Mouse (Mus musculus) myocyte (in vitro differentiated cells): Measurements from ENCODE around the gene Gm9837.

ENCODE experiments used
- E2F4 ChIP-seq: IDR thresholded peaks from one replicate; pipeline ENCODE4 v1.6.1; 2011; ENCODE audit warnings: mild to moderate bottlenecking, control low read depth, moderate library complexity; ENCODE audit not compliant: insufficient read depth
- MAX ChIP-seq: IDR thresholded peaks from one replicate; pipeline ENCODE4 v1.6.1; 2011; ENCODE audit warnings: low read depth, mild to moderate bottlenecking, control low read depth
- MYOD1 ChIP-seq, 3 experiments: IDR thresholded peaks; one replicate each; pipeline ENCODE4 v1.6.1; 2011; ENCODE audit warnings: control low read depth in 2 of 3, low read depth in 2 of 3, mild to moderate bottlenecking in 2 of 3, moderate library complexity in 1 of 3; ENCODE audit not compliant: insufficient read length in 2 of 3, control insufficient read depth in 1 of 3
- MYOG ChIP-seq, 3 experiments: IDR thresholded peaks; one replicate each; pipeline ENCODE4 v1.6.1; 2011; ENCODE audit warnings: control low read depth in 2 of 3, low read depth in 2 of 3, mild to moderate bottlenecking in 2 of 3; ENCODE audit not compliant: insufficient read length in 2 of 3, control insufficient read depth in 1 of 3, insufficient read depth in 1 of 3
- POLR2A ChIP-seq: IDR thresholded peaks from one replicate; pipeline ENCODE4 v1.6.1; 2011; ENCODE audit warnings: low read depth, mild to moderate bottlenecking, control low read depth, moderate library complexity; ENCODE audit not compliant: insufficient read length
- POLR2AphosphoS2 ChIP-seq: IDR thresholded peaks from one replicate; pipeline ENCODE4 v1.6.1; 2011; ENCODE audit warnings: low read depth, control low read depth; ENCODE audit not compliant: insufficient read length
- TCF3 ChIP-seq: IDR thresholded peaks from one replicate; pipeline ENCODE4 v1.6.1; 2011; ENCODE audit warnings: low read depth, control low read depth; ENCODE audit not compliant: insufficient read length
- USF1 ChIP-seq: IDR thresholded peaks from one replicate; pipeline ENCODE4 v1.6.1; 2011; ENCODE audit warnings: low read depth, mild to moderate bottlenecking, control low read depth, moderate library complexity

DNA sequence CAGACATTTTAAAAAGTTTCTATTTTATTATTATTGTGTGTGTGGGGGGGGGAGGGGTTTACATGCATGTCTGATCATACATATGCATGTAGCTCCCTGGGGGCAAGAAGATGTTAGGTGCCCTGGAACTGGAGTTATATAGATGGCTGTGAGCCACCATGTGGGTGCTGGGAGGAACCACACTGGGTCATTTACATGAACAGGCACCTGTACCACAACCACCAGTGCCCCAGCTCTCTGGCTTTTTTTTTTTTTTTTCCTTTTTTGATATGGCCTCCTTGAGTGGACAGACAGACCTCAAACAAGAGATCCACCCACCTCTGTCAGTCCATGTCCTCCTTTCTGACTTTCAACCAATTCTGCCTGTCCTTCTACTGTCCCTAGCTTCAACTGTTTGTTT is 41.1 kb downstream of the Gm9837 start:
- no peak for TF ChIP-seq MAX
- TF ChIP-seq USF1: no peak
- peak; percentile 9 for TF ChIP-seq POLR2A
- no peak for TF ChIP-seq TCF3
- no peak for TF ChIP-seq MYOD1 (IDR thresholded peaks at IDR 0.05; ENCODE audit: control insufficient read depth in 1 of 3, insufficient read length in 2 of 3, low read depth in 2 of 3)
- no peak for TF ChIP-seq MYOG (IDR thresholded peaks at IDR 0.05; ENCODE audit: control insufficient read depth in 1 of 3, insufficient read depth in 1 of 3, insufficient read length in 2 of 3, low read depth in 2 of 3)
- no peak for TF ChIP-seq E2F4
- TF ChIP-seq POLR2AphosphoS2: no peak
